Mouse (Mus musculus) forebrain, postnatal 0 days (tissue): Measurements from ENCODE around the gene Nmnat3. TPM values are rescaled to one million over a fixed set of nuclear protein-coding genes. Genes with fewer than 3 reads are reported as not detected.

Experiments
- ATAC-seq: fragments of 200-750 bp; cut with Nextera tagmentation; 2 replicates; pipeline ENCODE4 v1.8.0; 2017; ENCODE audit warnings: mild to moderate bottlenecking, moderate library complexity
- DNase-seq: peaks from one replicate; pipeline ENCODE4 v3.0.0-alpha.2; 2015
- H3K27ac ChIP-seq: fragments of 300-500 bp; sonication (generic); 2 replicates; pipeline ENCODE4 v1.5.1; 2014; ENCODE audit warnings: low read depth, mild to moderate bottlenecking, antibody characterized with exemption, low read length, moderate library complexity, mixed read lengths
- H3K27me3 ChIP-seq: fragments of 300-500 bp; sonication (generic); 2 replicates; pipeline ENCODE4 v1.6.1; 2014; ENCODE audit warnings: mild to moderate bottlenecking, low read length, mixed read lengths; ENCODE audit not compliant: insufficient read depth
- H3K36me3 ChIP-seq: fragments of 300-500 bp; sonication (generic); 2 replicates; pipeline ENCODE4 v1.6.1; 2014; ENCODE audit warnings: mild to moderate bottlenecking, moderate library complexity; ENCODE audit not compliant: insufficient read depth
- H3K4me1 ChIP-seq: fragments of 300-500 bp; sonication (generic); 2 replicates; pipeline ENCODE4 v1.6.1; 2014; ENCODE audit warnings: antibody characterized with exemption; ENCODE audit not compliant: insufficient read depth
- H3K4me2 ChIP-seq: fragments of 300-500 bp; sonication (generic); 2 replicates; pipeline ENCODE4 v1.6.1; 2014; ENCODE audit warnings: low read depth, mild to moderate bottlenecking, moderate library complexity
- H3K4me3 ChIP-seq: fragments of 300-500 bp; sonication (generic); 2 replicates; pipeline ENCODE4 v1.5.1; 2014; ENCODE audit warnings: low read depth, low read length, mixed read lengths
- H3K9ac ChIP-seq: fragments of 300-500 bp; sonication (generic); 2 replicates; pipeline ENCODE4 v1.6.1; 2014; ENCODE audit warnings: mild to moderate bottlenecking
- H3K9me3 ChIP-seq: fragments of 300-500 bp; sonication (generic); 2 replicates; pipeline ENCODE4 v1.6.1; 2016; ENCODE audit warnings: low read length
- CTCF ChIP-seq: sonication (generic); IDR thresholded peaks from 2 replicates; pipeline ENCODE4 v1.5.1; 2016; ENCODE audit warnings: antibody characterized with exemption, control low read depth, low read depth
- WGBS: fragments of 180-500 bp; shearing (Covaris S2); extraction: QIAGEN DNeasy Blood & Tissue Kit; methylation state at CpG from one replicate; pipeline ENCODE4 v1.1.7; 2014; 5-methylcytosine and 5-hydroxymethylcytosine counted together
- polyA plus RNA-seq: library from polyadenylated mRNA; unstranded; fragments of >200 nt; fragmentation: Nextera tagmentation; extraction: Ambion mirVana; gene quantifications from 2 replicates; pipeline ENCODE4 v1.2.1, GENCODE M21; 2015
- total RNA-seq: library from RNA; depleted of rRNA; stranded (reverse); fragments of >200 nt; gene quantifications from 2 replicates; pipeline ENCODE4 v1.2.3, GENCODE M21; 2014

The Nmnat3 gene
- total and polyA plus RNA-seq, 2 experiments from 2014 or later, result 1.7 to 4.0 TPM

GRCm38 (mm10) chr9:98397866-98398265, 110.6 kb downstream of the Nmnat3 start:
- no peak for DNase-seq

DNA sequence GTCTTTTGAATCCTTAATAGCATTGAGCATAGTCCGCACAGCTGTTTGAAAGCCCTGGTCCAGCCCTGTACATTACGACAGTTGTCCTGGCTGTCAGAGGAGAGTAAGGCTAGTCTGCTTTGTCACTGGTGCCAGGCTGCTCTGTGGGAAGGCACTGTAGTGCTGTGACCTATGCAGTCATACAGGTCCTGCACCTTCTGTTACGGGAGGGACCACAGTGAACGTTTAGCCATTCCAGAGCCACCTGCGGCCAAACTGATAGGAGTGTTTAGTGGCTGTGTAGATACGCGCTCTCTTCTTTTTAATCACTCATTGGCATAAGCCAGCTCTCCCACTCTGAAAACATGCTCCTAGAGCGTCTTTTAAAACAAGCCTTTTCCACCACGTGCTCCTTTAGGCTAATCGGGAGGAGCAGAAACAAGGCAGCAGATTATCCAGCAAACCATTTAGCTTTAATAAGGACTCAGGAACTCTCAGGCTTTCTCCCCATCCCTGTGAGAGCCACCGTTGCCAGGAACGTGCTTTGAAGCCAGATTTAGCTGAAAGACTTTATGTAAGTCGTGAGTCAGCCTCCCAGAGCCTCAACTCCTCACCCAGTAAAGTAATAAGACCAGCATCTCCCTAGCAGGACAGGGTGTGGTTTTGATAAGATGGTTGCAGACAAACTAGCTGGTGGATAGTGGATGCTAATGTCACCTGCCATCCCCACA, 113.1 kb downstream of the Nmnat3 start:
- DNase-seq, result no peak

More at GRCm38 (mm10) chr9:98397866-98398265, 110.6 kb downstream of the Nmnat3 start:
- Histone ChIP-seq H3K27ac (no peak overlapping the region), H3K4me1 (no peaks in the 10 kb centered on the region), H3K36me3 (no peaks in the 10 kb centered on the region), H3K4me2 (no peak overlapping the region), H3K9me3 (no peaks in the 10 kb centered on the region), H3K4me3 (no peak overlapping the region), H3K9ac (no peak overlapping the region), H3K27me3 (no peaks in the 10 kb centered on the region)
- no peak for TF ChIP-seq CTCF
- 87% methylated on average over 3 of the region's 3 CpGs for WGBS
- no peak for ATAC-seq

DNA sequence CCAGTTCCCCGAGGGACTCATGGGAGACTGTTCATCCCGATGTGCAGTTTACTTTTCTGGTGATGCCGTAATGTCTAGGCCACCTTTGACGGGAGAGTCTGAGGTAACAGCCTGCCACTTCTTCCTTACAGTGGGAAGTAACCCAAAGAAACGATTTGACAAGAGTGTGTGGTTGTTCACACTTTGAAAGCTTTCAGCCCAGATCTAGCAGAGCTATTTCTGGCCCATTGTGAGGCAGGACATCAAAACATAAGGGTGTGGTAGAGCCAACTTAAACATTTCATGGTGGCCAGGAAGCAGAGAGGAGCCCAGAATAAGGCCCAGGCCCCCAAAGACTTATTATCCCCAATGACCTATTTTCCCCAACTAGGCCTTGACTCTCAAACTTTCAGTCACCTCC, 114.4 kb downstream of the Nmnat3 start:
- H3K27ac ChIP-seq, result no peak overlapping the region
- H3K27me3 ChIP-seq, result no peaks in the 10 kb centered on the region
- H3K9ac ChIP-seq, result no peak overlapping the region
- H3K9me3 ChIP-seq, result no peaks in the 10 kb centered on the region
- no peaks in the 10 kb centered on the region for H3K36me3 ChIP-seq
- no peak overlapping the region for H3K4me2 ChIP-seq
- no peak overlapping the region for H3K4me3 ChIP-seq
- no peak for TF ChIP-seq CTCF
- no peaks in the 10 kb centered on the region for H3K4me1 ChIP-seq
- DNase-seq, result no peak
- ATAC-seq, result no peak
- WGBS, result 94% methylated on average over 5 of the region's 5 CpGs

More for the DNA sequence above, 113.1 kb downstream of the Nmnat3 start:
- Histone ChIP-seq H3K4me2 (no peak overlapping the region), H3K9me3 (no peaks in the 10 kb centered on the region), H3K36me3 (no peaks in the 10 kb centered on the region), H3K27ac (no peak overlapping the region), H3K9ac (no peak overlapping the region), H3K4me1 (no peaks in the 10 kb centered on the region), H3K4me3 (no peak overlapping the region), H3K27me3 (no peaks in the 10 kb centered on the region)
- no peak for TF ChIP-seq CTCF
- ATAC-seq, result no peak
- WGBS, result 45% methylated on average over 13 of the region's 13 CpGs

- Histone ChIP-seq H3K4me2 (no peak overlapping the region), H3K27ac (no peak overlapping the region), H3K4me3 (no peak overlapping the region), H3K27me3 (no peaks in the 10 kb centered on the region), H3K9me3 (no peaks in the 10 kb centered on the region), H3K36me3 (no peaks in the 10 kb centered on the region), H3K4me1 (no peaks in the 10 kb centered on the region), H3K9ac (no peak overlapping the region)
- ATAC-seq (no peak), DNase-seq (no peak)
- TF ChIP-seq CTCF, result no peak
- 38% methylated on average over 12 of the region's 12 CpGs for WGBS
These were observed 120.5 kb downstream of the Nmnat3 start for GRCm38 (mm10) chr9:98407771-98408170.

- no peak for ATAC-seq
These were observed 121.9 kb downstream of the Nmnat3 start for GRCm38 (mm10) chr9:98409137-98409536.

GRCm38 (mm10) chr9:98415427-98415826, 128.2 kb downstream of the Nmnat3 start:
- no peak overlapping the region for H3K9ac ChIP-seq

More at GRCm38 (mm10) chr9:98409137-98409536, 121.9 kb downstream of the Nmnat3 start:
- Histone ChIP-seq H3K9me3 (no peaks in the 10 kb centered on the region), H3K9ac (no peak overlapping the region), H3K27me3 (no peaks in the 10 kb centered on the region), H3K4me2 (no peak overlapping the region), H3K4me1 (no peaks in the 10 kb centered on the region), H3K27ac (no peak overlapping the region), H3K4me3 (no peak overlapping the region), H3K36me3 (no peaks in the 10 kb centered on the region)
- TF ChIP-seq CTCF, result peak; percentile 85
- WGBS, result 37% methylated on average over 3 of the region's 3 CpGs
- peak; percentile 69 for DNase-seq

GRCm38 (mm10) chr9:98417919-98418318, 130.7 kb downstream of the Nmnat3 start:
- Histone ChIP-seq H3K4me1 (no peaks in the 10 kb centered on the region), H3K27me3 (no peaks in the 10 kb centered on the region), H3K9ac (no peak overlapping the region), H3K36me3 (no peaks in the 10 kb centered on the region), H3K27ac (no peak overlapping the region), H3K4me3 (no peak overlapping the region), H3K4me2 (no peak overlapping the region), H3K9me3 (0 out of 2 replicates have a peak, but pooled peaks cover 4% of the 10 kb centered on the region)
- ATAC-seq (peak; percentile 40; the same call in 1 of the 2 replicates), DNase-seq (no peak)
- peak; percentile 69 for TF ChIP-seq CTCF
- WGBS, result 45% methylated on average over 7 of the region's 7 CpGs

More at GRCm38 (mm10) chr9:98415427-98415826, 128.2 kb downstream of the Nmnat3 start:
- H3K36me3 ChIP-seq, result no peaks in the 10 kb centered on the region
- no peak for ATAC-seq
- H3K4me3 ChIP-seq, result no peak overlapping the region
- 86% methylated on average over 4 of the region's 4 CpGs for WGBS
- DNase-seq, result no peak
- H3K4me1 ChIP-seq, result no peaks in the 10 kb centered on the region
- TF ChIP-seq CTCF, result no peak
- H3K27me3 ChIP-seq, result no peaks in the 10 kb centered on the region
- H3K9me3 ChIP-seq, result 0 out of 2 replicates have a peak, but pooled peaks cover 4% of the 10 kb centered on the region
- H3K27ac ChIP-seq, result no peak overlapping the region
- no peak overlapping the region for H3K4me2 ChIP-seq
